Mouse (Mus musculus) kidney, adult 2 months (tissue): ENCODE results near the gene Tsn. TPM values are rescaled to one million over a fixed set of nuclear protein-coding genes. Genes with fewer than 3 reads are reported as not detected.

Experiments used
- DNase-seq: peaks from one replicate; pipeline ENCODE4 v3.0.0; 2021
- H3K27ac ChIP-seq: fragments of 200-500 bp; 2 replicates; pipeline ENCODE4 v1.5.1; 2012; ENCODE audit warnings: low read depth, low read length, control low read depth, inconsistent platforms; ENCODE audit not compliant: insufficient read depth
- H3K27me3 ChIP-seq: fragments of 200-500 bp; replicated peaks from 2 replicates; pipeline ENCODE4 v1.6.1; 2012; ENCODE audit warnings: mild to moderate bottlenecking, moderate library complexity, low read length, inconsistent platforms; ENCODE audit not compliant: control insufficient read depth, insufficient read depth
- H3K36me3 ChIP-seq: fragments of 200-500 bp; 2 replicates; pipeline ENCODE4 v1.6.1; 2012; ENCODE audit warnings: mild to moderate bottlenecking, moderate library complexity, low read length, inconsistent platforms; ENCODE audit not compliant: control insufficient read depth, insufficient read depth
- H3K4me1 ChIP-seq: fragments of 200-500 bp; 2 replicates; pipeline ENCODE4 v1.6.1; 2011; ENCODE audit warnings: low read length; ENCODE audit not compliant: control insufficient read depth, insufficient read depth
- H3K4me3 ChIP-seq: fragments of 200-500 bp; 2 replicates; pipeline ENCODE4 v1.5.1; 2011; ENCODE audit warnings: mild to moderate bottlenecking, low read depth, low read length, control low read depth; ENCODE audit not compliant: insufficient read depth
- CTCF ChIP-seq: fragments of 200-500 bp; conservative IDR thresholded peaks from 2 replicates; pipeline ENCODE4 v1.5.1; 2011; ENCODE audit warnings: low read depth, mild to moderate bottlenecking, control low read depth, low read length, moderate library complexity, mixed read lengths; ENCODE audit not compliant: insufficient read depth, insufficient read length
- POLR2A ChIP-seq: fragments of 200-500 bp; IDR thresholded peaks from one replicate; pipeline ENCODE4 v1.6.1; 2011; ENCODE audit warnings: low read depth, low read length, control low read depth
- WGBS: fragments of 180-500 bp; shearing (Covaris S2); methylation state at CpG from one replicate; pipeline ENCODE4 v1.1.7; 2018; 5-methylcytosine and 5-hydroxymethylcytosine counted together
- polyA plus RNA-seq: library from polyadenylated mRNA; depleted of rRNA; stranded (reverse); fragments of >200 nt; gene quantifications from 2 replicates; pipeline ENCODE4 v1.2.3, GENCODE M21; 2012

Tsn gene
- polyA plus RNA-seq, 1 experiment, result 48.2 TPM

DNA sequence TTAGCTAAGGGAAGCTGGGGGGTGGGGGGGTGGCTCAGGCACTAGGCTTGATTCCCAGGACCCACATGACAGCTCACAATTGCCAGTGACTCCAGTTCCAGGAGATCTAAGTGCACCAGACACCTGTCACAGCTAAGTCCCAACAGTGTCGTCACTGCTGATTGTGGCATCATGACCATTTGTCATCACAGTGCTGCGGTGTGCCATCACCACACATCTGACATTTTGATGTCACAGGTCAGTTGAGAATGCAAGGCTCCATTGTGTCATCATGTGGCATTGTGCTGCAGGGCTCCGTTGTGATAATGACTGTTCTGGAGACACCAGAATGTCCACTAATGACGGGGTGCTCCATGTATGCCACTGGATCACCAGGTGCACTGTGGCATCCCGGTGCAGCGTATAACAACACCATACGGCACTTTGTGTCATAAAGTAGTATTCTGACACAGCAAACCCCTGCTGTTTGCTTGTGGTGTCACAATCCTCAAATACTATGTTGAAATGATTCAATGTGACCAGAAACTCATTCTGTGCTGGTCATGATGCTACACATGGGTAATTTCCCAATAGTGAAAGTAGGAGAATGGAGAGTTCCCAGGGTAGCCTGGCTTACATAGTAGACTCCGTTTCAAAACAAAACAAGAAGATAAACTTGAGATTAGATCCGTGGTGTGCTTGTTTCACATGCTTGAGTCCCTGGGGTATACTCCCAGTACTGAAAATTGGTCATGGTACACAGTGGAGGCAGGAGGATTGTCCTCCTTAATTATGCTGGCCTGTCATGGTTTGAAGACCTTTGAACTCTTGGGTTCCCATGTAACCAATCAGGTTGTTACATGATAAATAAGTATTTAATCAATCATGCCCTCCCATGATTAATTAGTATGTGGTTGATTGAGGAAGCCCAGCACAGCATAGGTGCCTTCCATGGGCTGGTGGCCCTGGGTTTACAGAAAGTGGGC, 23.5 kb upstream of the Tsn start:
- DNase-seq, result no peak
- no peaks in the 10 kb centered on the region for H3K27me3 ChIP-seq
- H3K4me1 ChIP-seq, result no peaks in the 10 kb centered on the region

GRCm38 (mm10) chr1:118321661-118322201, 10.2 kb upstream of the Tsn start, which contains the start of gene Nifk:
Gene Nifk (plus strand): TSS chr1:118321839.
- Histone ChIP-seq H3K27me3 (no peaks in the 10 kb centered on the region), H3K4me3 (peak within 1 kb of the TSS; percentile 99), H3K27ac (no peak within 1 kb of the TSS), H3K36me3 (no peaks in the 10 kb centered on the region), H3K4me1 (peaks cover 6% of the 10 kb centered on the region; the same call in 1 of the 2 replicates)
- TF ChIP-seq CTCF (peak; percentile 78), POLR2A (peak; percentile 27)
- peak; percentile 96 for DNase-seq
- WGBS, result under 1% methylated on average over 37 of the region's 37 CpGs

More for the DNA sequence above, 23.5 kb upstream of the Tsn start:
- no peak overlapping the region for H3K4me3 ChIP-seq
- H3K27ac ChIP-seq, result no peak overlapping the region
- peaks cover 8% of the 10 kb centered on the region for H3K36me3 ChIP-seq
- TF ChIP-seq POLR2A (no peak), CTCF (no peak)
- WGBS, result 81% methylated on average over 9 of the region's 9 CpGs

DNA sequence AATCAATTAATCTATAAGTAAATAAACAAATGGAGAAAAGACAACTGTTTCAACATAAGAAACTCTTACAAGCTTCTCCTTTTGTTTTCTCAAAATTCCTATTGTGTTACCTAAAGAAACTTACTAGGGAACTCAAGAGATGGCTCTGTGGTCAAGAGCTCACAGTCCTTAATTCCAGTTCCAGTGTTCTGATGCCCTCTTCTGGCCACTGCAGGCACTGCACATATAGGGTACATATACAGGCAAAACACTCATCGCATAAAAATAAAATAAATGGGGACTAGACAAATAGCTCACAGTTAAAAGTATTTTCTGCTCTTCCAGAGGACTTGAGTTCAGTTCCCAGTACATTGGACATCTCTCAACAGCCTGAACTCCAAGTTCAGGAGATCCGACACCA, 9.2 kb upstream of the Tsn start:
- Histone ChIP-seq H3K4me1 (peaks cover 6% of the 10 kb centered on the region; the same call in 1 of the 2 replicates), H3K27ac (no peak overlapping the region), H3K36me3 (no peaks in the 10 kb centered on the region), H3K4me3 (no peak overlapping the region), H3K27me3 (no peaks in the 10 kb centered on the region)
- peak; percentile 23 for DNase-seq
- TF ChIP-seq POLR2A, result no peak
- peak; percentile 37 for TF ChIP-seq CTCF
- WGBS, result 78% methylated on average over 2 of the region's 2 CpGs

DNA sequence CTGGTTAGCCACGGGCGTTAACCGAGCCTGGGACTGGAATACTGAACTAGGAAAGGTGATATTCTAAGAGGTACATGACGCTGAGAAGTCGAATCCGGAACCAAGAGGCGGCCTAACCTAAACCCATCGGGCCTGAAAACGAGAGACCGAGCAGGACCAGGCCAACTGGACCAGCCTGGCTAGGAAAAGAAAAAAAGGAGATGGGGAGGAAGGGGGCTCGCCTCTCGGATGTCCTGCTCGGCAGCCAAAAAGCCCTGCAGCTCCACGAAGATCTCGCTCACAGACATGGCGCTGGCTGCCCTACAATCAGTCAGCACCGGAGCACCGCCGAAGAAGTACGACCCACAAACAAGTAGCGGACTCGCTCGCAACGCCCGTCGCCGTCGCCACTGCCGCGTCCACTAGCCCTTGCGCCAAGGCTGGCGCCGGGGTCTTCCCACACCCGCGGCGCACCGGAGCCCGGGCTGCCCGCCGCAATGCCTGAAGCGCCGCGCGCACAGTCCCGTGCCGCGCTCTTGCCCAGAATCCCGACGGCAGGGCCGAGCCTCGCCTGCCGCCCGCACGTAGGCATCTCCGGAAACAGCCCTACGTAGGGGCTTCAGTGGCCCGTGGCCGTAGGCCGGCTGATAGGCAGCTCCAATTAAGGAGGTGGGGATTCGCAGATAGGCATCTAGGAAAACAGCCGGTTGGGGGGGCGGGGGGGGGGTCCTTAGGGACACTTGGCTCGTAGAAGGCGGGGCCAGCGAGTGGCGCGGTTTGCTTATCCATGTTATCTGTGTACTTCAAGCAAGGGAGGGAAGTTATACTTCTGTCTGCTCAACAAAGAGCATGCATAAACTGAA, 538 bp downstream of the Tsn start:
- WGBS, result under 1% methylated on average over 67 of the region's 67 CpGs
- Histone ChIP-seq H3K27me3 (no peaks in the 10 kb centered on the region), H3K4me1 (no peaks in the 10 kb centered on the region; the same call in 1 of the 2 replicates), H3K4me3 (peak overlapping the region; percentile 72), H3K36me3 (no peaks in the 10 kb centered on the region), H3K27ac (peak overlapping the region; percentile 98)
- no peak for TF ChIP-seq POLR2A
- DNase-seq, result peak; percentile 91

DNA sequence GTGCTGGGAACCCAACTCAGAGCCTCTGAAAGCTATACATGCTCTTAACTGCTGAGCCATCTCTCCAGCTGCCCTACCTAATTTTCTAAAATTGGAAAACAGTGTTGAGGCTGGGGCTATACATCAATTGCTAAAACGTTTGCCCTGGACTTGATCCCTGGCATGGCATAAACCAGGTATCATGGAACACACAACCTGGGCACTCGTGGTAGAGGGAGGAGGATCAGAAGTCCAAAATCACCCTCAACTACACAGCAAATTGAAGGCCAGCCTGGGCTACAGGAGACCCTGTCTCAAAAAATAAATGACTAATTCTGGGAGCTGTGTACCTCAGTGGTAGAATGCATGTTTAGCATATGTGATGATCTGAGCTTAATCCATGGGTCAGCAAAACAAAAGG, 13.8 kb downstream of the Tsn start:
- no peak for DNase-seq
- Histone ChIP-seq H3K27me3 (no peaks in the 10 kb centered on the region), H3K4me1 (no peaks in the 10 kb centered on the region), H3K36me3 (peaks cover 10% of the 10 kb centered on the region), H3K4me3 (no peak overlapping the region), H3K27ac (no peak overlapping the region)
- 93% methylated on average over 2 of the region's 2 CpGs for WGBS
- TF ChIP-seq CTCF (no peak), POLR2A (no peak)

DNA sequence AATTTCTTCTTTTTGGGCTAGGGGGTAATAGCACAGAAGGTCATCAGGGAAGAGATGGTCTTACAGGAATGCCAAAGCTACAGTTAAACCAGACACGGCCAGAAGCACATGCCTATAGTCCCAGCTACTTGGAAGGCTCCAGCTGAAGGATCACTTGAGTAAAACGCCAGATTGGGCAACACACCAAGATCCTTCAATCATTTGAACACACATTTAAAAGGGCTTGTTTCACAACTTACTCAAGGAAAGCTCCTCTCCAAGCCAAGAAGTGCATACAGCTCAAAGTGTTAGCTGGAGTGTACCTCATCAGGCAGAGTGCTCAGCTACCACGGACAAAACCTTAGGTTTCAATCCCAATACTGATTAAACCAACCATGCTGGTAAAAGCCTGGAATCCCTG, 14.9 kb downstream of the Tsn start:
- DNase-seq, result no peak
- Histone ChIP-seq H3K27me3 (no peaks in the 10 kb centered on the region), H3K4me3 (no peak overlapping the region), H3K4me1 (no peaks in the 10 kb centered on the region), H3K36me3 (peaks cover 7% of the 10 kb centered on the region), H3K27ac (no peak overlapping the region)
- no peak for TF ChIP-seq POLR2A
- no peak for TF ChIP-seq CTCF
- 88% methylated on average over 3 of the region's 3 CpGs for WGBS
